Comparison of ENCODE assay signal across 9 mouse cellular contexts in the genomic region with DNA sequence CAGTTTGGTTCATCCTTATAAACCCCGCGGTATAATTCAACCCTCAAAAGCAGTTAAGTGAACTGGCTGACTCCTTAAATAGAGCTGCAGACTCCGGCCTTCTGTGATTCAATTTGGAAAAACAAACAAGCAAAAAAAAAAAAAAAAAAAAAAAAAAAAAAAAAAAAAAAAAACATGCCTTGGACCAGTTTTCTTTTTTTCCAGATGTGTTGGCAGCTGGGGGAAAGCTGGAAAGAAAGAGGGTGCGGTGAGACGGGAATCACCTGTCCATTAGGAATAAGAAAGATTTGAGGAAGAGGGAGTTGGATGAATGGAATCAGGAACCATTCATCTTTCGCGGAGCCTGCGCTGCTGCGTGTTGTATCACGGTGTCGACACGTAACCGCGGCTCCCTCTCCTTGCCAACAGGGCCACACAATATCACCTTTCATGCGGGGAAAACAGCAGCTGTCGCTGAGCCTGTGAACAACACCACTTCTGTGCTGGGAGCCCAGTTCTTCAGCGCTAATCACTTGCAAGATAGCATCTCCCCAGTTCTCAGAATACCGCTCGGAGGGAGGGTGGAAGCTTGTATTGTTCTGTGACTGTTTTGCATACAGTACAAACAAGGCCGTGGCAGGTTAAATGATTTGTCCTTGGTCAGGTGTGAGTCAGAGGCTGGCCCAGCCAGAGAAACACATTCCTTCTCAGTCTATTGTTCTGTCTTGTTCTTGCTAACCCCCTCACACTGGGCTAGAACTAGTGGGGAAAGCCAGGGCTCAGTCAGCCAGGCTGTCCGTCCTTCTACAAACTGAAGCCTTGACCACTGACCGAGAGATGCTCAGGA.
DNase-seq lines count a peak whose midpoint lies in the region; ATAC-seq and TF ChIP-seq lines count a peak whose summit lies in the region.
"Had no signal": no experiment of that assay in that cellular context is flagged by ENCODE, and none has a peak within 500 bp of the region (broad histone marks: within the 10 kb centered on the region; RNA-seq: fewer than 3 reads in every experiment).

No protein-coding gene starts in this region.

- no peaks in the 10 kb centered on the region for H3K36me3 ChIP-seq in E14TG2a.4 (ENCODE audit: insufficient read depth, low read length)
- no peaks in the 10 kb centered on the region for H3K36me3 ChIP-seq in embryonic facial prominence, embryonic 11.5 days (replicated peaks; ENCODE audit: control insufficient read depth, insufficient read depth, low read depth, low read length)
- no peaks in the 10 kb centered on the region for H3K36me3 ChIP-seq in intestine, postnatal 0 days (ENCODE audit: control insufficient read depth, insufficient read depth)
- H3K36me3 ChIP-seq: liver, embryonic 15.5 days had no signal

- H3K9me3 ChIP-seq in E14TG2a.4 (ENCODE audit: low read length) = peaks cover 20% of the 10 kb centered on the region
- no peaks in the 10 kb centered on the region for H3K9me3 ChIP-seq in embryonic facial prominence, embryonic 11.5 days (replicated peaks; ENCODE audit: control insufficient read depth, low read length)
- H3K9me3 ChIP-seq in intestine, postnatal 0 days (ENCODE audit: control insufficient read depth) = no peaks in the 10 kb centered on the region
- H3K9me3 ChIP-seq: liver, embryonic 15.5 days had no signal

- no peak overlapping the region for H3K4me2 ChIP-seq in embryonic facial prominence, embryonic 11.5 days (ENCODE audit: low read depth, low read length)
- no peak overlapping the region for H3K4me2 ChIP-seq in intestine, postnatal 0 days (replicated peaks; ENCODE audit: low read depth)
- H3K4me2 ChIP-seq: liver, embryonic 15.5 days had no signal

- no peak overlapping the region for H3K9ac ChIP-seq in embryonic facial prominence, embryonic 11.5 days (replicated peaks; ENCODE audit: low read length)
- no peak overlapping the region for H3K9ac ChIP-seq in intestine, postnatal 0 days (ENCODE audit: low read depth, low read length)
- H3K9ac ChIP-seq: liver, embryonic 15.5 days had no signal

- H3K4me1 ChIP-seq in E14TG2a.4 (replicated peaks; ENCODE audit: low read depth, low read length) = peaks cover 62% of the 10 kb centered on the region
- no peaks in the 10 kb centered on the region for H3K4me1 ChIP-seq in embryonic facial prominence, embryonic 11.5 days (ENCODE audit: control insufficient read depth, insufficient read depth, low read length)
- H3K4me1 ChIP-seq in intestine, postnatal 0 days (replicated peaks; ENCODE audit: control insufficient read depth, insufficient read depth, low read length) = no peaks in the 10 kb centered on the region
- H3K4me1 ChIP-seq: liver, embryonic 15.5 days had no signal

- no peak for ATAC-seq in embryonic facial prominence, embryonic 11.5 days (replicated peaks; ENCODE audit: insufficient number of reproducible peaks, low FRiP score, low TSS enrichment, low read depth)
- peak; percentile 56 for ATAC-seq in inflammation-experienced regulatory T-cells, adult 6 months
- no peak for ATAC-seq in intestine, postnatal 0 days

- no peak for TF ChIP-seq CTCF in E14TG2a.4 (conservative IDR thresholded peaks at IDR 0.05; ENCODE audit: low read length)
- no peak for TF ChIP-seq CTCF in intestine, postnatal 0 days (IDR thresholded peaks at IDR 0.05; ENCODE audit: low read depth)

- WGBS in embryonic facial prominence, embryonic 11.5 days = 27% methylated on average over 22 of the region's 22 CpGs
- 33% methylated on average over 22 of the region's 22 CpGs for WGBS in intestine, postnatal 0 days

- H3K4me3 ChIP-seq in E14TG2a.4 (replicated peaks; ENCODE audit: low read length) = 0 out of 2 replicates have a peak overlapping the region, but pooled peaks have one; percentile 5
- H3K4me3 ChIP-seq in embryonic facial prominence, embryonic 11.5 days (ENCODE audit: low read depth, low read length) = no peak overlapping the region
- H3K4me3 ChIP-seq in intestine, postnatal 0 days (ENCODE audit: low read depth, low read length) = no peak overlapping the region
- H3K4me3 ChIP-seq: liver, embryonic 15.5 days had no signal

- peaks cover 17% of the 10 kb centered on the region for H3K27me3 ChIP-seq in E14TG2a.4 (ENCODE audit: insufficient read depth, low read length)
- H3K27me3 ChIP-seq in embryonic facial prominence, embryonic 11.5 days (ENCODE audit: control insufficient read depth, insufficient read depth, low read length) = no peaks in the 10 kb centered on the region
- no peaks in the 10 kb centered on the region for H3K27me3 ChIP-seq in intestine, postnatal 0 days (replicated peaks; ENCODE audit: control insufficient read depth, insufficient read depth, low read length)
- H3K27me3 ChIP-seq: liver, embryonic 15.5 days had no signal

- intact Hi-C loops in left cerebral cortex, postnatal 10 days (cut with DNase I) = no loop called here

- no peak overlapping the region for H3K27ac ChIP-seq in embryonic facial prominence, embryonic 11.5 days (replicated peaks; ENCODE audit: low read depth, low read length)
- no peak overlapping the region for H3K27ac ChIP-seq in intestine, postnatal 0 days (ENCODE audit: low read depth, low read length)
- H3K27ac ChIP-seq: liver, embryonic 15.5 days had no signal

- DNase-seq in left cerebral cortex, postnatal 10 days (ENCODE audit: extremely low spot score in 1 of 2, low spot score in 2 of 2) = peak; percentile 13 to 30
- DNase-seq in left cerebral cortex, adult 18-20 months (ENCODE audit: low spot score in 2 of 2) = no peak
- DNase-seq in embryonic facial prominence, embryonic 11.5 days (ENCODE audit: low spot score) = peak; percentile 18
- no peak for DNase-seq in spleen, postnatal 14 days (ENCODE audit: low spot score in 2 of 2)
- DNase-seq in urinary bladder, postnatal 10 days (ENCODE audit: low spot score) = no peak

Comparison
In these comparisons a context has a peak if more than half of its experiments do, and no peak if none do; other contexts are left out.
1. DNase-seq: peak in left cerebral cortex, postnatal 10 days (2 of 2) and embryonic facial prominence, embryonic 11.5 days (single experiment); none in left cerebral cortex, adult 18-20 months (0 of 2), spleen, postnatal 14 days (0 of 2) and urinary bladder, postnatal 10 days (single experiment).